Mouse (Mus musculus): ENCODE results near the gene Pdss2.
A peak's percentile ranks its signal among the peaks of the same experiment; 100 is the strongest.

DNA sequence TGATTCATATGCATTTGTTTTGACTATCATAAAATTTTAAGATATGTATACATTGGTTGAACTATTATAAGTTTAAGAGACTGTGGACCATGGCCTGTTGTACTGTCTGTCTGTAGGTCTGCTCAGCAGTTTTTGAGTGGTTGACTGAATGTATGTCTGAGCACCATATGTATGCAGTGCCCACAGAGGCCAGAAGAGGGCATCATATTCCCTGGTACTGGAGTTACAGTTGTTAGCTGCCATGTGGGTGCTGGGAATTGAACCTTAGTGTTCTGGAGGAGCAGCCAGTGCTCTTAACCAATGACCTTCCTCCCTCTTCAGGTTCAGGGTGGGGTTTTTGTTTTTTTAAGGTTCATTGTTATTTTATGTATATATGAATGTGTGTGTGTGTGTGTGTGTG is 93.9 kb downstream of the Pdss2 start:
- 0 out of 2 replicates have a peak, but pooled peaks have one; percentile 5 for TF ChIP-seq CTCF (IDR thresholded peaks at IDR 0.05; ENCODE audit: low read depth, low read length)
- TF ChIP-seq POLR2A (IDR thresholded peaks at IDR 0.05; ENCODE audit: extremely low read depth, insufficient read depth, low read length): no peak

Data from liver, adult 2 months (tissue).